Mouse (Mus musculus) forebrain, embryonic 15.5 days (tissue): ENCODE results near the gene Thbs2. TPM values are rescaled to one million over a fixed set of nuclear protein-coding genes. Genes with fewer than 3 reads are reported as not detected.
"Not testable (repeated sequence)": the region's sequence is repeated elsewhere in the genome, so short reads cannot be mapped to it uniquely, and the experiment has no call there.

ENCODE experiments used
- ATAC-seq: fragments of 200-750 bp; cut with Nextera tagmentation; replicated peaks from 2 replicates; pipeline ENCODE4 v1.8.0; 2017; ENCODE audit warnings: mild to moderate bottlenecking, moderate TSS enrichment, moderate library complexity
- H3K27ac ChIP-seq: fragments of 300-500 bp; sonication (generic); replicated peaks from 2 replicates; pipeline ENCODE4 v1.5.1; 2015; ENCODE audit warnings: mild to moderate bottlenecking, inconsistent platforms
- H3K27me3 ChIP-seq: fragments of 300-500 bp; sonication (generic); 2 replicates; pipeline ENCODE4 v1.6.1; 2015; ENCODE audit warnings: inconsistent platforms
- H3K36me3 ChIP-seq: fragments of 300-500 bp; sonication (generic); 2 replicates; pipeline ENCODE4 v1.6.1; 2015; ENCODE audit warnings: mild to moderate bottlenecking, inconsistent platforms
- H3K4me1 ChIP-seq: fragments of 300-500 bp; sonication (generic); 2 replicates; pipeline ENCODE4 v1.6.1; 2015; ENCODE audit warnings: inconsistent platforms
- H3K4me2 ChIP-seq: fragments of 300-500 bp; sonication (generic); replicated peaks from 2 replicates; pipeline ENCODE4 v1.6.1; 2015; ENCODE audit warnings: mild to moderate bottlenecking, inconsistent platforms
- H3K4me3 ChIP-seq: fragments of 300-500 bp; sonication (generic); 2 replicates; pipeline ENCODE4 v1.5.1; 2015; ENCODE audit warnings: mild to moderate bottlenecking, inconsistent platforms
- H3K9ac ChIP-seq: fragments of 300-500 bp; sonication (generic); replicated peaks from 2 replicates; pipeline ENCODE4 v1.6.1; 2015; ENCODE audit warnings: mild to moderate bottlenecking, inconsistent platforms
- H3K9me3 ChIP-seq: fragments of 300-500 bp; sonication (generic); 2 replicates; pipeline ENCODE4 v1.6.1; 2016; ENCODE audit warnings: inconsistent platforms
- WGBS: fragments of 180-500 bp; shearing (Covaris S2); methylation state at CpG from one replicate; pipeline ENCODE4 v1.1.7; 2015; ENCODE audit warnings: mixed read lengths; 5-methylcytosine and 5-hydroxymethylcytosine counted together
- polyA plus RNA-seq: library from polyadenylated mRNA; unstranded; fragments of >200 nt; fragmentation: Nextera tagmentation; extraction: Ambion mirVana; gene quantifications from 2 replicates; pipeline ENCODE4 v1.2.1, GENCODE M21; 2015

Gene Thbs2
- polyA plus RNA-seq, 1 experiment from 2014 or later, result 1.2 TPM

GRCm38 (mm10) chr17:14658123-14658522 is 35.9 kb downstream of the Thbs2 start:
- Histone ChIP-seq H3K36me3 (no peaks in the 10 kb centered on the region), H3K27ac (no peak overlapping the region), H3K9me3 (no peaks in the 10 kb centered on the region), H3K27me3 (no peaks in the 10 kb centered on the region), H3K4me1 (no peaks in the 10 kb centered on the region), H3K4me3 (no peak overlapping the region), H3K9ac (no peak overlapping the region), H3K4me2 (no peak overlapping the region)
- WGBS, result 75% methylated on average over 2 of the region's 2 CpGs
- no peak for ATAC-seq

- H3K27me3 ChIP-seq, result no peaks in the 10 kb centered on the region
- ATAC-seq, result no peak
- no peak overlapping the region for H3K27ac ChIP-seq
- H3K4me2 ChIP-seq, result no peak overlapping the region
- H3K4me1 ChIP-seq, result no peaks in the 10 kb centered on the region
- H3K4me3 ChIP-seq, result no peak overlapping the region
- no peak overlapping the region for H3K9ac ChIP-seq
- H3K9me3 ChIP-seq, result no peaks in the 10 kb centered on the region
- H3K36me3 ChIP-seq, result no peaks in the 10 kb centered on the region
Measured at GRCm38 (mm10) chr17:14657123-14657522, 36.9 kb downstream of the Thbs2 start.

- Histone ChIP-seq H3K27me3 (no peaks in the 10 kb centered on the region), H3K4me3 (no peak overlapping the region), H3K4me1 (no peaks in the 10 kb centered on the region), H3K27ac (no peak overlapping the region), H3K4me2 (no peak overlapping the region), H3K9me3 (no peaks in the 10 kb centered on the region), H3K9ac (no peak overlapping the region), H3K36me3 (no peaks in the 10 kb centered on the region)
- WGBS, result 81% methylated on average over 3 of the region's 3 CpGs
- no peak for ATAC-seq
Measured at GRCm38 (mm10) chr17:14654981-14655380, 39.1 kb downstream of the Thbs2 start.

GRCm38 (mm10) chr17:14652013-14652412 is 42.0 kb downstream of the Thbs2 start:
- no peak overlapping the region for H3K27ac ChIP-seq
- no peaks in the 10 kb centered on the region for H3K4me1 ChIP-seq
- no peaks in the 10 kb centered on the region for H3K36me3 ChIP-seq
- H3K9ac ChIP-seq, result no peak overlapping the region
- WGBS, result 85% methylated on average over 7 of the region's 7 CpGs
- H3K4me3 ChIP-seq, result no peak overlapping the region
- no peak for ATAC-seq
- no peaks in the 10 kb centered on the region for H3K27me3 ChIP-seq
- no peaks in the 10 kb centered on the region for H3K9me3 ChIP-seq
- H3K4me2 ChIP-seq, result no peak overlapping the region

- Histone ChIP-seq H3K27me3 (no peaks in the 10 kb centered on the region), H3K27ac (no peak overlapping the region), H3K4me2 (no peak overlapping the region), H3K36me3 (no peaks in the 10 kb centered on the region), H3K9me3 (no peaks in the 10 kb centered on the region), H3K4me3 (no peak overlapping the region), H3K4me1 (no peaks in the 10 kb centered on the region), H3K9ac (no peak overlapping the region)
- 73% methylated on average over 4 of the region's 4 CpGs for WGBS
- ATAC-seq, result no peak
Measured at GRCm38 (mm10) chr17:14647996-14648640, 45.9 kb downstream of the Thbs2 start.

- Histone ChIP-seq H3K36me3 (no peaks in the 10 kb centered on the region), H3K4me1 (no peaks in the 10 kb centered on the region), H3K4me3 (no peak overlapping the region), H3K27ac (no peak overlapping the region), H3K4me2 (no peak overlapping the region), H3K27me3 (no peaks in the 10 kb centered on the region), H3K9me3 (no peaks in the 10 kb centered on the region), H3K9ac (no peak overlapping the region)
- ATAC-seq, result no peak
- 74% methylated on average over 3 of the region's 3 CpGs for WGBS
Measured at GRCm38 (mm10) chr17:14643996-14644395, 50.0 kb downstream of the Thbs2 start.

- Histone ChIP-seq H3K27me3 (no peaks in the 10 kb centered on the region), H3K4me3 (no peak overlapping the region), H3K36me3 (no peaks in the 10 kb centered on the region), H3K4me1 (no peaks in the 10 kb centered on the region), H3K27ac (no peak overlapping the region), H3K9ac (no peak overlapping the region), H3K9me3 (no peaks in the 10 kb centered on the region), H3K4me2 (no peak overlapping the region)
- WGBS, result 84% methylated on average over 15 of the region's 15 CpGs
- no peak for ATAC-seq
Measured at GRCm38 (mm10) chr17:14640351-14641115, 53.5 kb downstream of the Thbs2 start.

- Histone ChIP-seq H3K27ac (no peak overlapping the region), H3K9ac (no peak overlapping the region), H3K27me3 (no peaks in the 10 kb centered on the region), H3K36me3 (no peaks in the 10 kb centered on the region), H3K4me3 (no peak overlapping the region), H3K4me2 (no peak overlapping the region), H3K9me3 (no peaks in the 10 kb centered on the region), H3K4me1 (no peaks in the 10 kb centered on the region)
- 85% methylated on average over 8 of the region's 8 CpGs for WGBS
- no peak for ATAC-seq
Measured at GRCm38 (mm10) chr17:14635546-14636323, 58.3 kb downstream of the Thbs2 start.

GRCm38 (mm10) chr17:14628901-14629300 is 65.1 kb downstream of the Thbs2 start:
- 80% methylated on average over 4 of the region's 4 CpGs for WGBS
- no peaks in the 10 kb centered on the region for H3K27me3 ChIP-seq

GRCm38 (mm10) chr17:14627828-14628338 is 66.2 kb downstream of the Thbs2 start:
- ATAC-seq, result no peak
- 94% methylated on average over 12 of the region's 12 CpGs for WGBS
- H3K27ac ChIP-seq, result no peak overlapping the region
- no peak overlapping the region for H3K4me2 ChIP-seq
- no peaks in the 10 kb centered on the region for H3K27me3 ChIP-seq
- H3K9ac ChIP-seq, result no peak overlapping the region
- no peaks in the 10 kb centered on the region for H3K9me3 ChIP-seq
- H3K36me3 ChIP-seq, result no peaks in the 10 kb centered on the region
- H3K4me3 ChIP-seq, result no peak overlapping the region
- no peaks in the 10 kb centered on the region for H3K4me1 ChIP-seq

More at GRCm38 (mm10) chr17:14628901-14629300, 65.1 kb downstream of the Thbs2 start:
- ATAC-seq, result no peak
- Histone ChIP-seq H3K4me3 (no peak overlapping the region), H3K4me2 (no peak overlapping the region), H3K36me3 (no peaks in the 10 kb centered on the region), H3K9me3 (no peaks in the 10 kb centered on the region), H3K9ac (no peak overlapping the region), H3K27ac (no peak overlapping the region), H3K4me1 (no peaks in the 10 kb centered on the region)

GRCm38 (mm10) chr17:14624433-14624832 is 69.6 kb downstream of the Thbs2 start:
- Histone ChIP-seq H3K4me2 (no peak overlapping the region), H3K9me3 (no peaks in the 10 kb centered on the region), H3K27me3 (no peaks in the 10 kb centered on the region), H3K4me1 (no peaks in the 10 kb centered on the region), H3K4me3 (no peak overlapping the region), H3K36me3 (no peaks in the 10 kb centered on the region), H3K9ac (0 out of 2 replicates have a peak overlapping the region, but pooled peaks have one; percentile 7), H3K27ac (no peak overlapping the region)
- 46% methylated on average over 8 of the region's 8 CpGs for WGBS
- ATAC-seq, result no peak

GRCm38 (mm10) chr17:14621006-14621405 is 73.0 kb downstream of the Thbs2 start:
- not testable (repeated sequence) for H3K4me1 ChIP-seq, ATAC-seq

More at GRCm38 (mm10) chr17:14621006-14621405, 73.0 kb downstream of the Thbs2 start:
- not testable (repeated sequence) for H3K4me3 ChIP-seq, H3K4me2 ChIP-seq, H3K27me3 ChIP-seq, H3K9me3 ChIP-seq, H3K36me3 ChIP-seq, H3K9ac ChIP-seq, H3K27ac ChIP-seq
